Mouse (Mus musculus) liver, embryonic 14.5 days (tissue): ENCODE measurements around the gene Tmem178b. TPM values are rescaled to one million over a fixed set of nuclear protein-coding genes. Genes with fewer than 3 reads are reported as not detected.

ENCODE experiments used
- ATAC-seq: fragments of 200-750 bp; cut with Nextera tagmentation; 2 replicates; pipeline ENCODE4 v1.8.0; 2017; ENCODE audit warnings: moderate number of reproducible peaks, mild to moderate bottlenecking, moderate library complexity; ENCODE audit not compliant: insufficient read depth
- DNase-seq, 3 experiments: peaks; one replicate each; pipeline ENCODE4 v3.0.0-alpha.2; 2012 to 2013; ENCODE audit warnings: low read depth in 3 of 3, low spot score in 3 of 3
- H3K27ac ChIP-seq: fragments of 300-500 bp; sonication (generic); 2 replicates; pipeline ENCODE4 v1.5.1; 2014; ENCODE audit warnings: moderate library complexity, mild to moderate bottlenecking, control low read depth, inconsistent platforms
- H3K27me3 ChIP-seq: fragments of 300-500 bp; sonication (generic); 2 replicates; pipeline ENCODE4 v1.6.1; 2014; ENCODE audit warnings: mild to moderate bottlenecking, low read length, moderate library complexity; ENCODE audit not compliant: control insufficient read depth, insufficient read depth
- H3K36me3 ChIP-seq: fragments of 300-500 bp; sonication (generic); replicated peaks from 2 replicates; pipeline ENCODE4 v1.6.1; 2014; ENCODE audit warnings: low read depth; ENCODE audit not compliant: control insufficient read depth, insufficient read depth
- H3K4me1 ChIP-seq, 2 experiments: fragments of 200-500 bp in 1 of 2; fragments of 300-500 bp in 1 of 2; sonication (generic) in 1 of 2; replicated peaks; 2 replicates each; pipeline ENCODE4 v1.6.1; 2012 to 2014; ENCODE audit warnings: antibody characterized with exemption in 1 of 2, inconsistent platforms in 1 of 2, low read length in 1 of 2; ENCODE audit not compliant: control insufficient read depth in 2 of 2, insufficient read depth in 2 of 2
- H3K4me2 ChIP-seq: fragments of 300-500 bp; sonication (generic); 2 replicates; pipeline ENCODE4 v1.6.1; 2014; ENCODE audit warnings: low read depth, mild to moderate bottlenecking, control low read depth, moderate library complexity
- H3K4me3 ChIP-seq, 2 experiments: fragments of 200-500 bp in 1 of 2; fragments of 300-500 bp in 1 of 2; sonication (generic) in 1 of 2; 2 replicates each; pipeline ENCODE4 v1.5.1; 2012 to 2014; ENCODE audit warnings: low read depth in 2 of 2, low read length in 2 of 2, mild to moderate bottlenecking in 2 of 2, control low read depth in 1 of 2, inconsistent platforms in 1 of 2, moderate library complexity in 1 of 2; ENCODE audit not compliant: insufficient read depth in 1 of 2
- H3K9ac ChIP-seq: fragments of 300-500 bp; sonication (generic); replicated peaks from 2 replicates; pipeline ENCODE4 v1.6.1; 2014; ENCODE audit warnings: mild to moderate bottlenecking, control low read depth, moderate library complexity
- H3K9me3 ChIP-seq: fragments of 300-500 bp; sonication (generic); 2 replicates; pipeline ENCODE4 v1.6.1; 2016; ENCODE audit warnings: low read length, mixed read lengths; ENCODE audit not compliant: control insufficient read depth
- CTCF ChIP-seq: IDR thresholded peaks from 2 replicates; pipeline ENCODE4 v1.5.1; 2016; ENCODE audit warnings: antibody characterized with exemption, low read depth, control low read depth
- EP300 ChIP-seq: IDR thresholded peaks from 2 replicates; pipeline ENCODE4 v1.6.1; 2016; ENCODE audit warnings: antibody characterized with exemption, low read depth
- WGBS: fragments of 180-500 bp; shearing (Covaris S2); extraction: QIAGEN DNeasy Blood & Tissue Kit; methylation state at CpG from one replicate; pipeline ENCODE4 v1.1.7; 2014; ENCODE audit not compliant: insufficient replicate concordance; 5-methylcytosine and 5-hydroxymethylcytosine counted together
- polyA plus RNA-seq, 2 experiments: library from polyadenylated mRNA; depleted of rRNA in 1 of 2; stranded (reverse) in 1 of 2; unstranded in 1 of 2; fragments of >200 nt; fragmentation: Nextera tagmentation in 1 of 2; extraction: Ambion mirVana in 1 of 2; gene quantifications; 2 replicates each; pipeline versions ENCODE4 v1.2.1 to v1.2.3; 2012 to 2014

The Tmem178b gene
- polyA plus RNA-seq, 2 experiments: not detected

DNA sequence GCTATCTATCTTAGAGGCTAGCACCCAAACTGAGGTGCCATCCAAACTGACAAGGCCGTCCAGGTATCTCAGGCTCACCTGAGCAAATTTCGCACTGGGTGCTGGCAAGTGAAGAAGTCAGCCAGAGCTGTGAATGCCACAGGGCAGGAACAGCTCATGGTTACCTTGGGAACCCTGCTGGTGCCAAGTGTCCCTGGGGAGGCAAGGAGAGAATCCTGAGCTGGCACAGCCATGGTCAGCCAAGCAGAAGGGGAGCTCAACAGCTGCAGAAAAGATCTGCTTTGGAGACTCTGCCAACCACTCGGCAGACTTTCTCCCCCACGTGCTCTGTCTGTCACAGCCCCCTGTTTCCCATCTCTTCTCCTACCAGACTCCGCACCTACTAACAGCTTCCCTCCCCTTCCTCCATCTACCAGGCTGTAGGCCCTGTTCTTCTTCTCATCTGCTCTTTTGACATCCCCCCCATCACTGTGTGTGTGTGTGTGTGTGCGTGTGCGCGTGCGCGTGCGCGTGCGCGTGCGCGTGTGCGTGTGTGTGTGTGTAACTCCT, 374.4 kb downstream of the Tmem178b start:
- Histone ChIP-seq H3K27ac (no peak overlapping the region), H3K9me3 (no peaks in the 10 kb centered on the region), H3K9ac (no peak overlapping the region), H3K27me3 (no peaks in the 10 kb centered on the region), H3K36me3 (no peaks in the 10 kb centered on the region), H3K4me1 (no peaks in the 10 kb centered on the region), H3K4me3 (no peak overlapping the region), H3K4me2 (no peak overlapping the region)
- no peak for DNase-seq
- TF ChIP-seq EP300: no peak
- TF ChIP-seq CTCF: no peak
- no peak for ATAC-seq
- 81% methylated on average over 17 of the region's 17 CpGs for WGBS

DNA sequence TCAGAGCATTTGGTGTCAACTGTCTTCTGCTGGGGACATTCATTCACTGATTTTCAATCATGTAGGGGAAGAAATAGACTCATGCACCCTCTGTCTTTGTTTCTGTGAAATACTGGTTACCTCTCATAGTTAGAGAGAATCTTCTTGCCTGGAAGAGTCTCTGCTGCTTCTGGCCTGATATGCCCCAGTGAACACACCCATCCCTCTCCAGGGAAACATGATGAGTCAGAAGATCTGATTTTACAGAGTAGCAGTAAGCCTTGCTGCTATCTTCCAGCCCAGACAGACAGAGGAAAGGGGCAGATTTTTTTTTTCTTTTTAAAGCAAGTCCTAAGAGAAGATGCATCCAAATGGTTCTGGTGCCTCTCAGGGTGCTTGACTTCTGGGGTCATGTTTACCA, 376.9 kb downstream of the Tmem178b start:
- Histone ChIP-seq H3K27me3 (no peaks in the 10 kb centered on the region), H3K9me3 (no peaks in the 10 kb centered on the region), H3K36me3 (no peaks in the 10 kb centered on the region), H3K4me3 (no peak overlapping the region), H3K27ac (no peak overlapping the region), H3K4me1 (no peaks in the 10 kb centered on the region), H3K4me2 (no peak overlapping the region), H3K9ac (no peak overlapping the region)
- no peak for TF ChIP-seq EP300
- no peak for TF ChIP-seq CTCF
- no peak for DNase-seq
- ATAC-seq: no peak

DNA sequence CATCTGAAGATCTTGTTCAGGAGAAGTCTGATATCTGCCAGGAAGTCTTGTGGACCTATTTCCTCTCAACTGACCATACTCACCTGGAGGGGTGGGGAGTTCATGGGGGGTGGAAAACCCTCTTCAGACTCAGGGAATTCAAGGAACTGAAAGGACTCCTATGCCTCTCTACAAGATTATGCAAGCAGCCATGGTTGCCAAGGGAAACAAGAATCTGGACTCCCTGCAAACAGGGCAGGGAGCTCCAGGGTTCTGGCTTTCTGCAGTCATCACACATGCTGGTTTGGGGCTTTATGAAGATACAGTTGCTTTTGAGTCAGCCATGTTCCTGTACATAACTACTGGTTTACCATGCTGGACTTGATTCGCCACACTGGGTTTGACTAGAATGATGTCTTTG, 390.6 kb downstream of the Tmem178b start:
- Histone ChIP-seq H3K4me3 (no peak overlapping the region), H3K27ac (no peak overlapping the region), H3K36me3 (no peaks in the 10 kb centered on the region), H3K27me3 (no peaks in the 10 kb centered on the region), H3K9ac (no peak overlapping the region), H3K4me2 (no peak overlapping the region), H3K4me1 (no peaks in the 10 kb centered on the region), H3K9me3 (no peaks in the 10 kb centered on the region)
- WGBS: 69% methylated on average over 1 of the region's 1 CpGs
- no peak for TF ChIP-seq EP300
- TF ChIP-seq CTCF: no peak
- no peak for DNase-seq
- no peak for ATAC-seq

DNA sequence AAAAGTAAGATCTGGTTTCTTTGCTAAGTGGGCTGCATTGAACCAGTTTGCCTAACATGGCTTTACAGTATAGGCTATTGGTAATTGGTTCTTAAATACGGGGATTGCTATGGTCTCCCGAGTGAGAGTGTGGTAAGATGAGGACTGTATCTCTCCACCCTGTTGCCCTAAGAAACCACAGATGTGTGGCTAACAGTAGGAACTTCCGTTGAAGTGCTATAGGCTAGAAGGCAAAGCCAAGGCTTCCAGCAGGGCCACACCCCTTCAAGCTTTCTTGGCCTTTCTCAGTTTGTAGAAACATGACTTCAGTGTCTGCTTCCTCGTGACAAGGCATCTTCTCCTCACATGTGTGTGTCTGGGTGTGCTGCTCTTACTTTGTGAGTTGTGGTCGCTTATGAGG, 427.6 kb downstream of the Tmem178b start:
- WGBS: 27% methylated on average over 5 of the region's 5 CpGs
- DNase-seq: no peak

DNA sequence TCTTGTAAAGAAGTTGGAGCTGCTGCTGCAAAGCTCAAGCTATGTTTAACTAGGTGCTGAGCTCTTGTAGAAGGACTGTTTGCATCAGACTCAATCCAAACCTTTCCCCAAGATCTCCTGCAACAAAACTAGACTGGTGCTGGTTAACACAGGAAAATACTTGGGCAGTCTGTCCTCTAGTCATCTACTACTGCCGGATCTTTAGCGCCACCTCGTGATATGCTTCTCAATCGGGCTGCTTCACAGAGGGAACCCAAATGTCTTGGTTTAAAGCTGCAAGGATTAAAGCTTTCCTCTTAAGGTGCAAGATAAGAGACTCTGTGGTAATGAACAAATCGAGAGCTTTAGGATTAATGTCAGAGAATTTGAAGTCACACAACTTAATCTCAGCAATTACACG, 430.3 kb downstream of the Tmem178b start:
- no peaks in the 10 kb centered on the region for H3K9me3 ChIP-seq
- no peak overlapping the region for H3K4me3 ChIP-seq
- no peak overlapping the region for H3K4me2 ChIP-seq
- TF ChIP-seq CTCF: peak; percentile 34; the same call in 1 of the 2 replicates
- no peak for TF ChIP-seq EP300
- no peak overlapping the region for H3K9ac ChIP-seq
- 11% methylated on average over 6 of the region's 6 CpGs for WGBS
- no peaks in the 10 kb centered on the region for H3K36me3 ChIP-seq
- H3K27ac ChIP-seq: no peak overlapping the region
- H3K4me1 ChIP-seq: no peaks in the 10 kb centered on the region
- ATAC-seq: no peak
- no peaks in the 10 kb centered on the region for H3K27me3 ChIP-seq
- no peak for DNase-seq

More for the DNA sequence above, 427.6 kb downstream of the Tmem178b start:
- no peak overlapping the region for H3K4me2 ChIP-seq
- ATAC-seq: no peak
- TF ChIP-seq CTCF: no peak
- TF ChIP-seq EP300: no peak
- no peaks in the 10 kb centered on the region for H3K9me3 ChIP-seq
- no peak overlapping the region for H3K4me3 ChIP-seq
- no peaks in the 10 kb centered on the region for H3K27me3 ChIP-seq
- no peaks in the 10 kb centered on the region for H3K4me1 ChIP-seq
- no peaks in the 10 kb centered on the region for H3K36me3 ChIP-seq
- H3K9ac ChIP-seq: no peak overlapping the region
- H3K27ac ChIP-seq: no peak overlapping the region

Other genes starting within 250 kb of the Tmem178b start
- gene Braf, start 147.8 kb upstream of the Tmem178b start, polyA plus RNA-seq (2012; rRNA removed): 2.9 and 3.6 TPM in 2 replicates
- gene Braf, start 147.8 kb upstream of the Tmem178b start, polyA plus RNA-seq (2014; fragmentation: Nextera tagmentation; extraction: Ambion mirVana): 4.1 and 4.6 TPM in 2 replicates
- gene Mrps33, start 62.3 kb upstream of the Tmem178b start, polyA plus RNA-seq (2012; rRNA removed): 27.3 and 99.4 TPM in 2 replicates
- gene Mrps33, start 62.3 kb upstream of the Tmem178b start, polyA plus RNA-seq (2014; fragmentation: Nextera tagmentation; extraction: Ambion mirVana): 92.1 and 94.6 TPM in 2 replicates